Mouse (Mus musculus) small intestine, adult 2 months (tissue): ENCODE measurements around the gene Akap13. TPM values are rescaled to one million over a fixed set of nuclear protein-coding genes. Genes with fewer than 3 reads are reported as not detected.
A peak's percentile ranks its signal among the peaks of the same experiment; 100 is the strongest.

ENCODE experiments used
- H3K27ac ChIP-seq: fragments of 200-500 bp; 2 replicates; pipeline ENCODE4 v1.5.1; 2012; ENCODE audit warnings: low read depth, low read length, control low read depth, inconsistent platforms; ENCODE audit not compliant: insufficient read depth
- H3K27me3 ChIP-seq: fragments of 200-500 bp; 2 replicates; pipeline ENCODE4 v1.6.1; 2012; ENCODE audit warnings: mild to moderate bottlenecking, moderate library complexity, low read length, inconsistent platforms; ENCODE audit not compliant: control insufficient read depth, insufficient read depth
- H3K36me3 ChIP-seq: fragments of 200-500 bp; 2 replicates; pipeline ENCODE4 v1.6.1; 2012; ENCODE audit warnings: mild to moderate bottlenecking, low read length, control low read depth, inconsistent platforms; ENCODE audit not compliant: control insufficient read depth, insufficient read depth
- H3K4me1 ChIP-seq: fragments of 200-500 bp; 2 replicates; pipeline ENCODE4 v1.6.1; 2012; ENCODE audit warnings: low read length, inconsistent platforms, mixed read lengths; ENCODE audit not compliant: control insufficient read depth, insufficient read depth, insufficient read length
- H3K4me3 ChIP-seq: fragments of 200-500 bp; 2 replicates; pipeline ENCODE4 v1.5.1; 2012; ENCODE audit warnings: low read depth, mild to moderate bottlenecking, control low read depth, inconsistent platforms, low read length, moderate library complexity
- CTCF ChIP-seq: fragments of 200-500 bp; IDR thresholded peaks from 2 replicates; pipeline ENCODE4 v1.5.1; 2012; ENCODE audit warnings: low read depth, mild to moderate bottlenecking, control low read depth, inconsistent platforms, low read length, moderate library complexity, mixed read lengths; ENCODE audit not compliant: insufficient replicate concordance, insufficient read length; ENCODE audit errors: extremely low read depth
- POLR2A ChIP-seq: fragments of 200-500 bp; IDR thresholded peaks from 2 replicates; pipeline ENCODE4 v1.6.1; 2012; ENCODE audit warnings: low read depth, mild to moderate bottlenecking, control low read depth, inconsistent platforms, low read length, moderate library complexity
- WGBS: fragments of 180-500 bp; shearing (Covaris S2); methylation state at CpG from one replicate; pipeline ENCODE4 v1.1.7; 2018; 5-methylcytosine and 5-hydroxymethylcytosine counted together
- polyA plus RNA-seq: library from polyadenylated mRNA; depleted of rRNA; stranded (reverse); fragments of >200 nt; gene quantifications from 2 replicates; pipeline ENCODE4 v1.2.3, GENCODE M21; 2012

The Akap13 gene
- polyA plus RNA-seq, 1 experiment: 15.8 TPM

DNA sequence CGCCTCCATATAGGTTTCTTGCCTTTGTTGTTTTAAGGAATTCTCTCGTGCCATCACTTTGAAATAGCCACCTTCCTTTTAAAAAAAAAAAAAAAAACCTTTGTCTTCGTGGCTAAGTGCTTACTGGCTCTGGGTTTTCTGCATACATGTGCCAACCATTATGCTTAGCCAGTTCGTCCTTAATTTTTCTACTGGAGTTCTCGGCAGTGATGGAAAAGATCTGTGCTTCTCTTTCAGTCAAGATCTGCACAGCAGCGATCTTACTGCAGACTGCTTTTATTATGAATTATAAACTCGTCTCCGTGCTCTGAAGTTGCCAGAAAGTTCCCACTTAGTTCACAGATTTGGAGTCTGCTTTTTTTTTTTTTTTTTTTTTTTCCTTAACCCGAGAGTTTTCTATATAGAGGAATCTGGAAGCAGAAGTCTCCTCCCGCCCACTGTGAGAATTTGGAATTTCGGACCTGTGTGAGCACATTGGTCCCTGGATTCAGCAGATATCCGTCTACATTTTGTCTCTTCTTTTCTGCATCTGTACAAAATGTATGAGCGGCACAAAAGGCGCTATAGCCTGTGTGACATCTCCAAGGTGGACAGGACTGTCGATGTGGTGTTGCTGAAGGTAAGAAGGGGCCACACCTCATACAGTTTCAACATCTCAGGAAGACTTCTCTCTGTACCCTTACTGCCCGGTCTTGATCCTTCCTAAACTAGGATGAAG is 187.7 kb downstream of the Akap13 start:
- Histone ChIP-seq H3K4me1 (peaks cover 9% of the 10 kb centered on the region; the same call in 1 of the 2 replicates), H3K36me3 (peaks cover 3% of the 10 kb centered on the region; the same call in 1 of the 2 replicates), H3K27ac (peak overlapping the region; percentile 19; the same call in 1 of the 2 replicates), H3K27me3 (no peaks in the 10 kb centered on the region), H3K4me3 (peak overlapping the region; percentile 32; the same call in 1 of the 2 replicates)
- TF ChIP-seq CTCF (no peak), POLR2A (no peak)
- 66% methylated on average over 16 of the region's 16 CpGs for WGBS

DNA sequence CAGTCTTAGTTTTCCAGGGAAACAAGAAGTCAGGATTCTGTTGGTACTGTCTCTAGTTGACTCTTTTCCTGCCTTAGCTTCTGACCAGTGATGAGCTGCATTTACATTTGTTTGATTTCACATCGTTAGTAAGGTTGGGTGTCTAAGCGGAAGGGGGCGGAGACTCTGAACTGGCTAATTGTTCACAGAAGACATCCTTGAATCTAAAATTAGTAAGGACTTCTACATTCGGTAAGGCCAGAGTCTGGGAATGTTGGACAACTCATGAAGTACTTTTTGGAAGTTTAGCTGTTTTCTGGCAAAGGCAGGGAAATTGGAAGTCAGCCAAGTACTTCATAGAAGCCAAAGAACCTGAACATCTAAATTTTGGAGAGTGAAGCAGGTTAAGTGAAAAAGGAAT is 188.7 kb downstream of the Akap13 start:
- 66% methylated on average over 4 of the region's 4 CpGs for WGBS
- peaks cover 3% of the 10 kb centered on the region; the same call in 1 of the 2 replicates for H3K36me3 ChIP-seq
- H3K27me3 ChIP-seq: no peaks in the 10 kb centered on the region
- peaks cover 9% of the 10 kb centered on the region; the same call in 1 of the 2 replicates for H3K4me1 ChIP-seq
- no peak for TF ChIP-seq CTCF
- no peak overlapping the region; the same call in 1 of the 2 replicates for H3K27ac ChIP-seq
- no peak overlapping the region for H3K4me3 ChIP-seq

DNA sequence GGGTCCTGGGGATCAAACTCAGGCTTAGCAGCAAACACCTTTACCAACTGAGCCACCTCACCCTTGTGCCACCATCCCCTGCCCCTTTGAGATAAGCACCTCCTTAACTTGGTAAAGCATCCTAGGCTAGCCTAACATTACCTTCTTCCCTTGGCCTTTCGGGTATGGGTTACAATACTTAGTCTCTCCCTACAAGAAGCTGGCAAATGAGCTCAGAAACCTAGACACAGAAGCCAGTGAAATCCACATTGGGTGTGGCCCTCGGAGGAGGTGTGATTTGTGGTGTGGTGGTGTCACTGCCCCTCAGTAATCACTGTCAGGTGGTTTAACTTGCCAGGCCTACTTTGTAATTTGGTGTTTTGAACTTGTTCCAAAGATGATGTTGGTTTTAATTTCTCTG is 189.3 kb downstream of the Akap13 start:
- TF ChIP-seq POLR2A (no peak), CTCF (no peak)
- 62% methylated on average over 2 of the region's 2 CpGs for WGBS
- H3K36me3 ChIP-seq: peaks cover 3% of the 10 kb centered on the region; the same call in 1 of the 2 replicates
- H3K4me1 ChIP-seq: peaks cover 9% of the 10 kb centered on the region; the same call in 1 of the 2 replicates
- H3K4me3 ChIP-seq: no peak overlapping the region
- H3K27ac ChIP-seq: peak overlapping the region; percentile 46; the same call in 1 of the 2 replicates
- no peaks in the 10 kb centered on the region for H3K27me3 ChIP-seq

DNA sequence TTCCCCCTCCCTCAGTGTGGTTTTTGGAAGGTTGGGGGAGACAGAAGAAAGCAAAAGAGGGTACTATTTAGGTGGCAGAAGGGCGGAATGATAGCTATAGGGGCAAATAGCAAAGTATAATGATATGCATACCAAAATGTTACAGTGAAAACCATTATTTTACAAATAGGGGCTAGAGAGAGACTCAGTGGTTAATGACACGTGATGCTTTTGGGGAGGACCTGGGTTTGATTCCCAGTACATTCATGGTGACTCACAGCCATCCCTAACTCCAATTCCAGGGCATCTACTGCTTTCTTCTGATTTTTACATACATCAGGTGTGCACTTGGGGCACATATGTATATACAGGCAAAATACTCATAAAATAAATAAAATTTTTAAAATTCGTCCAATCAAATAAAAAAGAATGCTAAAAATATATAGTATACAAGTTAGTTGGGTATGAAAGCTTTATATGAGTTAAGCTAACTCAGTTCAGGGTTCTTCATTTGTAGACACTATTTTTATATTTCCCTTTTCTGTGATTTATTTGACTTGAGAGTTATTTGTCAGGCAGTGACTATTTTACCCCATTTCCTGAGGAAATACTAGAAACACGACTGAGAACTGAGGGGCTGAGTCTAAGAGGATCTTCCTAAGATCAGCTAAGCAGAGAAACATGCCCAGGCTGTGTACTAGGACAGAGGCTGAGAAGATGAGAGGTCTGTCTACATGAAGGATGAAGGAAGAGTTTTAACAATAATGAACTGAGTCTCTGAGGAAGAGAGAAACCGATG is 190.0 kb downstream of the Akap13 start:
- Histone ChIP-seq H3K4me1 (peaks cover 13% of the 10 kb centered on the region; the same call in 1 of the 2 replicates), H3K27ac (peak overlapping the region; percentile 32; the same call in 1 of the 2 replicates), H3K36me3 (peaks cover 3% of the 10 kb centered on the region; the same call in 1 of the 2 replicates), H3K27me3 (no peaks in the 10 kb centered on the region), H3K4me3 (no peak overlapping the region)
- 79% methylated on average over 5 of the region's 5 CpGs for WGBS
- no peak for TF ChIP-seq CTCF
- TF ChIP-seq POLR2A: no peak

DNA sequence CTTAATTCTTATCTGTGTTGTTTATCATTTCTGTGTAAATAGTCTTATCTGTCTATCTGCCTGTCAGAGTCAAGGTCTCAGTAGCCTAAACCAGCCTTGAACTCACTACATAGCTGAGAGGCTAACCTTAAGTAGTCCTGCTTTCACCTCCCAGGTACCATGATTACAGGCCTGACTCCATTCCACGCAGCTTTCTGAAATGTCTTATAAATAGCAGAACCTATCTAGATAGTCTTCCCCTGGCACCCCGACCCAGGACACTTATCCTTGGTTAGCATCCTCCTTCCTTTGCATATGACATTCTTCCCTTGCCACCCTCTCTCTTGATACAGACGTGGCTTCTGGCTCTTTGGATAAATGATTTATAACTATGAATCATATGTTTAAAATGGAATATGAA is 192.7 kb downstream of the Akap13 start:
- Histone ChIP-seq H3K4me1 (peaks cover 9% of the 10 kb centered on the region; the same call in 1 of the 2 replicates), H3K27me3 (no peaks in the 10 kb centered on the region), H3K27ac (no peak overlapping the region; the same call in 1 of the 2 replicates), H3K4me3 (no peak overlapping the region), H3K36me3 (peaks cover 3% of the 10 kb centered on the region; the same call in 1 of the 2 replicates)
- TF ChIP-seq CTCF: no peak
- TF ChIP-seq POLR2A: no peak
- WGBS: 79% methylated on average over 3 of the region's 3 CpGs

DNA sequence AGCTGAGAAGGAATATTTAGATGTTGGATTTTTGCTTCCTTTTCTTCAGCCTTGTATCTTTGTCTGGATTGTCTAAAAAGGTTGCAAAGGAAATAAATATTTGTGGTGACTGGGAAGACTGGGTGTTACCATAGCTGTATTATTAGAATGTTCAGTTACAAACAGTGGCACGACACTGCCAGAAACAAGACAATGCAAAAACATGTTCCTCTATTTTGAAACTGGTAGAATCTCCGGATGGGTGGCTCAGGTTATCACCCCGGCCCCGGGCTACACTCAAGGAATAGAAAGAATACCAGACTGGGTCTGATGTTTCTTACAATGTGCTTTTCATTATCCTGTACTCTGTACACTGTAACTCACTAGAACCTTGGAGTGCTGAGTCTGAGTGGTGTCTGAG is 193.6 kb downstream of the Akap13 start:
- peaks cover 9% of the 10 kb centered on the region; the same call in 1 of the 2 replicates for H3K4me1 ChIP-seq
- TF ChIP-seq CTCF: no peak
- TF ChIP-seq POLR2A: no peak
- H3K4me3 ChIP-seq: no peak overlapping the region
- 80% methylated on average over 4 of the region's 4 CpGs for WGBS
- H3K27ac ChIP-seq: no peak overlapping the region
- H3K36me3 ChIP-seq: peaks cover 2% of the 10 kb centered on the region; the same call in 1 of the 2 replicates
- H3K27me3 ChIP-seq: no peaks in the 10 kb centered on the region

DNA sequence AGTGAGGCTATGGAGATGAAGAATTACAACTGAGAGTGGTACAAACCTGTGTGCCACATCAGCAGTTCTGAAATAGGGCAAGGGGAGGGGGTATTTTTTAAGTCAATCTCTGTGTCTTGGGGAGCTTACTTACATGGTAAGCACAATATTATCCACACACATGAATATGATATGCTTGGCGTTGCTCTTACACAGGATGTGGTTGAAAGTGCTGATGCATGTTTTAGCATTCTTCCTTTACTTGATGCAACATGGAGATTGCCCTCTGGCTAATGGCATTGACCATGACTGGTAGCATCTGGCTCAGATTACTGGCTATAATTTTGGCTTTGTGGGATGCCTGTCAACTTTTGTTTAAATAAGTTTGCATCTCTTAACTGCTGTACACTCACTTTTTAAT is 194.6 kb downstream of the Akap13 start:
- Histone ChIP-seq H3K4me3 (no peak overlapping the region), H3K27me3 (no peaks in the 10 kb centered on the region), H3K27ac (no peak overlapping the region), H3K36me3 (peaks cover 2% of the 10 kb centered on the region; the same call in 1 of the 2 replicates), H3K4me1 (peaks cover 8% of the 10 kb centered on the region)
- 77% methylated on average over 1 of the region's 1 CpGs for WGBS
- no peak for TF ChIP-seq CTCF
- no peak for TF ChIP-seq POLR2A
